Mouse (Mus musculus): Measurements from ENCODE around the gene Rpl35a. TPM values are rescaled to one million over a fixed set of nuclear protein-coding genes. Genes with fewer than 3 reads are reported as not detected.
A peak's percentile ranks its signal among the peaks of the same experiment; 100 is the strongest.
"Not testable (repeated sequence)": the region's sequence is repeated elsewhere in the genome, so short reads cannot be mapped to it uniquely, and the experiment has no call there.

Gene Rpl35a
- polyA plus RNA-seq, 1 experiment from 2014 or later = 892 TPM

DNA sequence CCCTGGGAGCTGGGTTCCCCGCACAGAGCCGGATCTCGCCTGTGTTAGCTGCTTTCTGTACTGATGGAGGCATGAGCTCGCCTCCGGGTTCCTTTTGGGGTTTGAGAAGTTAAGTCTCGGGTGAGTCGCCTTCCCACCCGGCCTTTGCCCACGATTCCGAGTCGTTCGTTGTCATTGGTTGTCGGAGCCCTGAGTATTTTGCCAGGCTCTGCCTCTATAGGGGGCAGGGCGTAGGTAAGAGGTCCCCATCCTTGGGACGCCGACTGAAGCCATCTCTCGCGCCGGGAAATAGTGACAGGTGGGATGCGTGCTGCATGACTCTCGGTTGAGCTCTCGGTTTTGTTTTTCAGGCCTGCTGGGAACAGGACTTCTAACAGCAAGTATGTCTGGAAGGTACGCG is 533 bp downstream of the Rpl35a start:
- peaks cover 42% of the 10 kb centered on the region for H3K4me1 ChIP-seq (replicated peaks)
- under 1% methylated on average over 24 of the region's 24 CpGs for WGBS (ENCODE audit: insufficient replicate concordance)

DNA sequence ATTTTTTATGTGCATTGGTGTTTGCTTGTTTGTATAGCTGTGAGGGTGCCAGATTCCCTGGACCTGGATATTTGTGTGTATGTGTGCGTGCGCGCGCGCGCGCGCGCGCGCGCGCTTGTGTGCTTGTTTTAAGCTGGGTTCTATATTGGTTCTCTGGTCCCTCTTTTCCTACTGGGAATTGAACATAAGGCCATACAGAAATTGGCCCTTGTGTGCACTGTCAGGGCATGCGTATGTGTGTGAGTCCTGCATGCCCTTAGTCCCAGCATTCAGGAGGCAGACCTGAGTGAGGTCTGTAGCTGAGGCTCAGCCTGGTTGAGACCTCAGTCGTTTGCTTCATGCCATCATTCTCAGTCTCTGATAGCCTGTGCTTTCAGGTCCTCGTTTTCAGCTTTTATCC is 1.8 kb downstream of the Rpl35a start:
- peak overlapping the region; percentile 72 for H3K4me2 ChIP-seq
- H3K27me3 ChIP-seq = no peaks in the 10 kb centered on the region
- H3K9ac ChIP-seq = peak overlapping the region; percentile 96
- no peaks in the 10 kb centered on the region for H3K9me3 ChIP-seq (replicated peaks)
- peaks cover 32% of the 10 kb centered on the region for H3K36me3 ChIP-seq
- H3K4me3 ChIP-seq (replicated peaks) = peak overlapping the region; percentile 80
- peak overlapping the region; percentile 37 for H3K27ac ChIP-seq
- DNase-seq = no peak
- ATAC-seq (ENCODE audit: low read depth) = no peak
- WGBS (ENCODE audit: insufficient replicate concordance) = 80% methylated on average over 16 of the region's 16 CpGs
- H3K4me1 ChIP-seq (replicated peaks) = peaks cover 50% of the 10 kb centered on the region

More for the DNA sequence above, 533 bp downstream of the Rpl35a start:
- Histone ChIP-seq H3K36me3 (peaks cover 32% of the 10 kb centered on the region), H3K9ac (peak overlapping the region; percentile 96), H3K27me3 (no peaks in the 10 kb centered on the region), H3K4me2 (peak overlapping the region; percentile 72), H3K27ac (peak overlapping the region; percentile 88), H3K9me3 (replicated peaks) (no peaks in the 10 kb centered on the region), H3K4me3 (replicated peaks) (peak overlapping the region; percentile 80)
- ATAC-seq (ENCODE audit: low read depth) = peak; percentile 32
- DNase-seq = no peak

DNA sequence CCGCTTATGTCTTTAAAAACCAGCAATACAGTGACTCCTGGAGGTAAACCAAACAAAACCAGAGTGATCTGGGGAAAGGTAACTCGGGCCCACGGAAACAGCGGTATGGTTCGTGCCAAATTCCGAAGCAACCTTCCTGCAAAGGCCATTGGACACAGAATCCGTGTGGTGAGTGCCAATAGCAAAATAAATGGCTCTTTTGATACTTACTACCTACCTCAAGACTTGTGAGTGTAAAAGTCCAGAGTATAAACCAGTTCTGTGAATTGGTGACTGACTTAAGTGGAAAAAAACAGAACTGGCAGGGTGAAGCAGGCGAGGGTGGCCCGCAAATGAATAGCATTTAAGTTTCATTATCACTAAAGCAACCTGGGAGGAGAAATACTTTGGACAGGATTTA is 2.4 kb downstream of the Rpl35a start:
- 83% methylated on average over 9 of the region's 9 CpGs for WGBS (ENCODE audit: insufficient replicate concordance)
- not testable (repeated sequence) for H3K27me3 ChIP-seq; ATAC-seq (ENCODE audit: low read depth); DNase-seq; H3K9me3 ChIP-seq (replicated peaks)
- H3K27ac ChIP-seq = 0 out of 2 replicates have a peak overlapping the region, but pooled peaks have one; percentile 37
- peak overlapping the region; percentile 72 for H3K4me2 ChIP-seq
- H3K4me1 ChIP-seq (replicated peaks) = peaks cover 56% of the 10 kb centered on the region
- H3K9ac ChIP-seq = peak overlapping the region; percentile 96
- H3K36me3 ChIP-seq = peaks cover 32% of the 10 kb centered on the region
- H3K4me3 ChIP-seq (replicated peaks) = peak overlapping the region; percentile 80

DNA sequence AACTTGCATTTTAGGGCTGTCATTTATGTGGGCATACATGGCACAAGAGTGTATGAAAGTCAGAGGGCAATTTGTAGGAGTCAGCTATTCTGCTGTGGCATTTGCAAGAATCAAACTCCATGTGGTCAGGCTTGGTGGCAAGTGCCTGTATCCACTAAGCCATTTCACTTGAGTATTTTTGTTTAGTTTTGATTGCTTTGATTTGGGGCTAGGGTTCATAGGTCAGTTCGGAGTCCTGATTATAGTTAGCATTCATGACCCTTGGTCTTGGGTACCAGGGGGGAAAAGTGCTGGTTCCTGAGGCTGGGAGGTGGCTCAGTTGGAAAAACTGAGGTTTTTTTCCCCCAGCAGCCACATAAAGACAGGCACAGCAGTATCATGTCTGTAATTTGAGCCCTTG is 3.2 kb downstream of the Rpl35a start:
- ATAC-seq (ENCODE audit: low read depth) (no peak), DNase-seq (no peak)
- H3K27me3 ChIP-seq = no peaks in the 10 kb centered on the region
- WGBS (ENCODE audit: insufficient replicate concordance) = 88% methylated on average over 1 of the region's 1 CpGs
- peaks cover 61% of the 10 kb centered on the region for H3K4me1 ChIP-seq (replicated peaks)
- no peak overlapping the region for H3K9ac ChIP-seq
- H3K4me2 ChIP-seq = peak overlapping the region; percentile 72
- H3K9me3 ChIP-seq (replicated peaks) = no peaks in the 10 kb centered on the region
- peak overlapping the region; percentile 80 for H3K4me3 ChIP-seq (replicated peaks)
- H3K36me3 ChIP-seq = peaks cover 32% of the 10 kb centered on the region
- H3K27ac ChIP-seq = 0 out of 2 replicates have a peak overlapping the region, but pooled peaks have one; percentile 24

DNA sequence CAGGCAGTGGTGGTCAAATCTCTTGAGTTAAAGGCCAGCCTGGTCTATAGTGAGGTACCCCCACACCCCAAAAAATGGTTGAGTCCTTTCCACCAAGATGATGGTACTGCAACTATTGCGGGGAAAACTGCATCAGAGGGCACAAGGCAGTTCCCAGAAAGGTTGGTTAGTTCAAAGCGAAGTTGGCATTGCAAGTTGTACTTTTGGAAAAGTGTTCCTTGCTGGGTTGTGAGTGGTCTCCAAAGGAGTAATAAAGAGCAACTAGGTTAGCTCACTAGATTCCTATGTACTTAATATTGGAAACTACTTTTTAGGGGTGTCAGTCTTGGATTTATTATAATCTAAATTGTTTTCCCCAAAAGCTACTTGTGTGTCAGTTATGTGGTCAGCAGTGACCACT is 4.7 kb downstream of the Rpl35a start:
- Histone ChIP-seq H3K27me3 (no peaks in the 10 kb centered on the region), H3K4me3 (replicated peaks) (no peak overlapping the region), H3K36me3 (peaks cover 32% of the 10 kb centered on the region), H3K9me3 (replicated peaks) (no peaks in the 10 kb centered on the region), H3K27ac (no peak overlapping the region), H3K9ac (no peak overlapping the region), H3K4me1 (replicated peaks) (peaks cover 56% of the 10 kb centered on the region), H3K4me2 (peak overlapping the region; percentile 95; the same call in 1 of the 2 replicates)
- ATAC-seq (ENCODE audit: low read depth) = no peak
- no peak for DNase-seq
- WGBS (ENCODE audit: insufficient replicate concordance) = 68% methylated on average over 2 of the region's 2 CpGs

DNA sequence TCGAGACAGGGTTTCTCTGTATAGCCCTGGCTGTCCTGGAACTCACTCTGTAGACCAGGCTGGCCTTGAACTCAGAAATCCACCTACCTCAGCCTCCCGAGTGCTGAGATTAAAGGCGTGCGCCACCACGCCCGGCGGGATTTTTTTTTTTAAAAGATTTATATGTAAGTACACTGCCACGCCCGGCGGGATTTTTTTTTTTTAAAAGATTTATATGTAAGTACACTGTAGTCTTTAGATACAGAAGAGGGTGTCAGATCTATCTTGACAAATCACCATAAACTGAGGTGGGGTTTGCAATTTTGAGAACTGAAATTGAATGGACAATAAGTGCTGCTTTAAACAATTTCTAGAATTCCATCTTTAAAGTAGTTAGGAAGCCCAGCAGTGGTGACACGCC is 5.1 kb downstream of the Rpl35a start:
- peaks cover 56% of the 10 kb centered on the region for H3K4me1 ChIP-seq (replicated peaks)
- no peaks in the 10 kb centered on the region for H3K9me3 ChIP-seq (replicated peaks)
- H3K36me3 ChIP-seq = peaks cover 32% of the 10 kb centered on the region
- no peaks in the 10 kb centered on the region for H3K27me3 ChIP-seq
- peak overlapping the region; percentile 95 for H3K4me2 ChIP-seq
- H3K4me3 ChIP-seq (replicated peaks) = peak overlapping the region; percentile 82
- no peak for ATAC-seq (ENCODE audit: low read depth)
- no peak for DNase-seq
- peak overlapping the region; percentile 78 for H3K9ac ChIP-seq
- peak overlapping the region; percentile 85; the same call in 1 of the 2 replicates for H3K27ac ChIP-seq
- 22% methylated on average over 11 of the region's 11 CpGs for WGBS (ENCODE audit: insufficient replicate concordance)

DNA sequence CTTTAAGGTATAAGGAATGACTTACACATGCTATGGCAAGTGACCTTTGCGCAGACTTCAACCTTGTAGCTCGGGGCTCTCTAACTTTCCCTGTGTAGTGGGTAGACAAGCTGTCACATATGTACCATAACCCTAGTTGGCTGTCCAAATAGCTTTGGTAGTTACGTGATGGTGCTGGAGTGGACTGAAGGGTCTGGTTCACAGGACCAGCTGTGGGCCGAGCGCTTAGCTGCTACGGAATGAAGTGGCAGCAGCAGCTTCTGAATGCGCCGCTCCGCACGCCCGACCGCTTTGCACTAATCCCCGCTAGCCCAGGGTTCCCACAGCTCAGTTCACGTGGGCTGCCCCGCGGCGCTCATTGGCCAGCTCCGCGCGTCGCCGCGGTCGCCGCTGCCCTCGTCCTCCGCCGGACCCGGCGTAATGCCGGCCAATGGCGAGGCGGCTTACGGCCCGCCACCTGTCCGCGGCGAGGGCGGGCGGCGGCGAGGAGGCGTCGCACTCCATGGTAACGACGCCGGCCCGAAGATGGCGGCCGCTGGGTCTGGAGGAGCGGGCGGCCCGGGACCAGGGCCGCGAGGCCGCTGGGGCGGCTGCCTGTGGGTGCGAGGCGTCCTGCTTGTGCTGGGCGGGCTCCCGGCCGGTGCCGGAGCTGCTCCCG is 5.9 kb downstream of the Rpl35a start, which contains the start of gene Lmln:
TSS of gene Lmln (plus strand) at position 498 of the 658 bp plus-strand sequence.
- peaks cover 56% of the 10 kb centered on the region for H3K4me1 ChIP-seq (replicated peaks)
- peaks cover 32% of the 10 kb centered on the region for H3K36me3 ChIP-seq
- under 1% methylated on average over 63 of the region's 64 CpGs for WGBS (ENCODE audit: insufficient replicate concordance)
- peak within 1 kb of the TSS; percentile 78 for H3K9ac ChIP-seq
- H3K4me2 ChIP-seq = peak within 1 kb of the TSS; percentile 95
- ATAC-seq (ENCODE audit: low read depth) (peak; percentile 93), DNase-seq (peak; percentile 87)
- no peaks in the 10 kb centered on the region for H3K9me3 ChIP-seq (replicated peaks)
- H3K27ac ChIP-seq = peak within 1 kb of the TSS; percentile 85
- H3K4me3 ChIP-seq (replicated peaks) = peak within 1 kb of the TSS; percentile 82
- no peaks in the 10 kb centered on the region for H3K27me3 ChIP-seq

DNA sequence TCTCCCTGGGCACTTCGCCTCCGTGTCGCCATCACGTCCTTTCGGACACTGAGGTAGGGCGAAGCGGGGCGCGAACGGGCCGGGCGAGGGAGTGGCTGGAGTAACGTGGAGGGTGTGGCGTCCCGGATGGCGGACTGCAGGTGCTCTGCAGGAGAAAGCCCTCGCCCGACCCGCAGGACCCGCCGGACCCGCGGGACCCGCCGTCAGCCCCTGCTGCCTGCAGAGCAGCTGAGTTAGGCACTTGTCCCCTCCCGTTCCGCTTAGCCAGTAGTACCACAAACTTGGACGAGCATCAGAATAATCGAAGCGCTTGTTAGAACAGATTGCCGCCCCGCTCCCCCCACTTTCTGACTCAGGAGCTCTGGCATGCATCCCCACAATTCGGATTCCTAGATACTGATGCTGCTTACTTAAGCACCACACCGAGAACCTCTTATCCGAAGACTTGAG is 6.5 kb downstream of the Rpl35a start:
- under 1% methylated on average over 35 of the region's 35 CpGs for WGBS (ENCODE audit: insufficient replicate concordance)

DNA sequence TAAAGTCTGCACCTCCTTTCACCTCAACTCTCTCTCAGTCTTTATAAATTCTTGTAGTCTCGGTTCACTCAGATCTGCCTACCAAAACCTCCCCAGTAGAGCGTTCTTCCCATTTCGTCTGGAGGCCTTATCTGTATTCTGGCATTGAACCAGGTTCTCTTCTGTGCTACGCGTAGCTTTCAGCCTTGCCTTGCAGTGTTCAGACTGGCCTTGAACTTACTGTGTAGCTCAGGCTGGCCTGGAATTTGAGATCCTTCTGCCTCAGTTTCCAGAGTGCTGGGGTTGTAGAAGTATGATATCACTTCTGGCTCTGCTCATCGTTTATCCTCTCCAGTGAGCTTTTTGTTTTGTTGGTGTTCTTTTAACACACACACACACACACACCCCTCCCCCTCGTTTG is 7.0 kb downstream of the Rpl35a start:
- Histone ChIP-seq H3K27me3 (no peaks in the 10 kb centered on the region), H3K4me1 (replicated peaks) (peaks cover 50% of the 10 kb centered on the region), H3K4me3 (replicated peaks) (peak overlapping the region; percentile 82), H3K9me3 (replicated peaks) (no peaks in the 10 kb centered on the region), H3K9ac (peak overlapping the region; percentile 78), H3K27ac (peak overlapping the region; percentile 85), H3K4me2 (peak overlapping the region; percentile 95), H3K36me3 (peaks cover 26% of the 10 kb centered on the region)
- ATAC-seq (ENCODE audit: low read depth) = no peak
- WGBS (ENCODE audit: insufficient replicate concordance) = 16% methylated on average over 7 of the region's 7 CpGs
- DNase-seq = peak; percentile 18

More for the DNA sequence above, 6.5 kb downstream of the Rpl35a start:
- ATAC-seq (ENCODE audit: low read depth) (peak; percentile 75), DNase-seq (no peak)
- Histone ChIP-seq H3K36me3 (peaks cover 32% of the 10 kb centered on the region), H3K4me3 (replicated peaks) (peak overlapping the region; percentile 82), H3K27me3 (no peaks in the 10 kb centered on the region), H3K9ac (peak overlapping the region; percentile 78), H3K4me1 (replicated peaks) (peaks cover 56% of the 10 kb centered on the region), H3K4me2 (peak overlapping the region; percentile 95), H3K9me3 (replicated peaks) (no peaks in the 10 kb centered on the region), H3K27ac (peak overlapping the region; percentile 85)

DNA sequence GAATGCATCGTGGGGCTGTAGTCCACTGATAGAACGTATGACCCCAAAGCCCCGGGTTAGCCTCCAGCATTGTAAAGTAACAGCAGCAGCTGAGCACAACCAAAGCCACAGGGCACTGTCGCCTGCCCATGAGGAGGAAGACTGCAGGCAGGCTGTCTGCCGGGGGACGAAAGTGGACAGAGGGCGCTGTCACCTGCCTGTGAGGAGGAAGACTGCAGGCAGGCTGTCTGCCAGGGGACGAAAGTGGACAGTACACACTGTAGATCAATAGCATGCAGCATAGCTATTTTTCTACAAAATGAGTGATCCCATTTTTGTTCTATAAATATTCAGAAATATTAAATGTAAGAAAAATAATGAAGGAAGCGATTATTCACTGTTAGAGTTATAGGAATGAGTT is 8.4 kb downstream of the Rpl35a start:
- no peak overlapping the region for H3K4me2 ChIP-seq
- H3K36me3 ChIP-seq = peaks cover 13% of the 10 kb centered on the region
- H3K27me3 ChIP-seq = no peaks in the 10 kb centered on the region
- H3K27ac ChIP-seq = no peak overlapping the region
- H3K4me1 ChIP-seq (replicated peaks) = peaks cover 37% of the 10 kb centered on the region
- DNase-seq (no peak), ATAC-seq (ENCODE audit: low read depth) (no peak)
- no peaks in the 10 kb centered on the region for H3K9me3 ChIP-seq (replicated peaks)
- no peak overlapping the region for H3K4me3 ChIP-seq (replicated peaks)
- H3K9ac ChIP-seq = no peak overlapping the region
- 71% methylated on average over 9 of the region's 9 CpGs for WGBS (ENCODE audit: insufficient replicate concordance)

DNA sequence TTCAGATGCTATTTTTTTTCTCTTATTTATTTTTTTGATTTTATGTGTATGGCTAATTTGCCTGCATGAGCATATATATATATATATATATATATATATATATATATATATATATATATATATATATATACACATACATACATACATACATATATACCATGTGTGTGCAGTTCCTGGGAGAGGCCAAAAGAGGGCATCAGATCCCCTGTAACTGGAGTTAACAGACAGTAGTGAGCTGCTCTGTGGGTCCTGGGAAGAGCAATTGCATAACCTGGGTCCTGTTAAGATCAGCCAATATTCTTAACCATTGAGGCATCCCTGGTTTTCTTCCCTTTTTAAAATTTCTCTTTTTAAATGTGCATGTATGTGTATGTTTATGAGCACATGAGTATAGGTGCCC is 14.7 kb downstream of the Rpl35a start:
- Histone ChIP-seq H3K9ac (no peak overlapping the region), H3K4me1 (replicated peaks) (peaks cover 9% of the 10 kb centered on the region; the same call in 1 of the 2 replicates), H3K4me2 (no peak overlapping the region), H3K36me3 (peaks cover 8% of the 10 kb centered on the region; the same call in 1 of the 2 replicates), H3K27me3 (no peaks in the 10 kb centered on the region), H3K4me3 (replicated peaks) (no peak overlapping the region), H3K9me3 (replicated peaks) (no peaks in the 10 kb centered on the region), H3K27ac (no peak overlapping the region)
- no peak for ATAC-seq (ENCODE audit: low read depth)
- DNase-seq = no peak

All from liver, embryonic 13.5 days (tissue).